Mouse (Mus musculus) natural killer cell, adult 2 months (primary cell): Measurements from ENCODE around the gene Spin1.

Experiments used
- DNase-seq, 2 experiments: peaks; one replicate each; pipeline ENCODE4 v3.0.0; 2022; ENCODE audit warnings: low spot score in 2 of 2

The Spin1 gene

DNA sequence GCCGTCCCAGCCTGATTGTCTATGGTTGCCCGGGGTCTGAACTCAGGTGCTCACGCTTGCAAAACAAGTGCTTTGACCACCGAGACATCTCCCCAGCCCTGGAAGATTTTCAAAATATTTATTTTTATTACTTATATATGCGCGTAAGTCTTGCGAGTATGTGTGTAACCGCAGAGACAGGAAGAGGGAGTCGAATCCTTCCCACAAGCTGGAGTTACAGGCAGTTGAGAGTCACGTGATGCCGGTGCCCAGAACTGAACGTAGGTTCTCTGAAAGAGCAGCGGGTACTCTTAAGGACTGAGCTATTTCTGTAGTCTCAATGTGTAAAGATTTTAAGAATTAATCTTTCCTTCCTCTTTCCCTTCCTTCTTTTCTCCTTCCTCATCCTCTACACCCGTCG is 93.2 kb downstream of the Spin1 start:
- DNase-seq: no peak

GRCm38 (mm10) chr13:51197699-51198098 is 97.0 kb downstream of the Spin1 start:
- no peak for DNase-seq

DNA sequence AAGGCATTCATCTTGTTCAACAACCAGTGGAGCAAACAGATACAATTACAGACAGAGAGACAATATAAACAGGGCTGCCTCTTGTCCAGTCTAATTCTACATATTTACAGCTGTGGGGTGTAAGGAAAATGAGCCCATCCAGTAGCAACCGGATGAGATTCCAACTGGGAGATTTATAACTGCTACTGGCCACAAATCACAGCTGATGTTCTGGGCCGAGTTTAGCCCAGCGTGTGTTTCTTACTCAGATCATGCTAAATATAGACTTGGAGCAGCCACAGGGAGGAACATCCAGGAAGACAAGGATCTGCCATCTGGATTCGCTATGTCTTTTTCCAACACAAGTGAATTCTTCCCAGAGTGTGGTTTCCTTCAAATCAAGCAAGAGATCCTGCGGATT is 97.5 kb downstream of the Spin1 start:
- DNase-seq: no peak
